Mouse (Mus musculus) embryo, embryonic 11 days (tissue): ENCODE measurements around the gene Togaram2.
"Not testable (repeated sequence)": the region's sequence is repeated elsewhere in the genome, so short reads cannot be mapped to it uniquely, and the experiment has no call there.

Experiments used
- DNase-seq: peaks from one replicate; pipeline ENCODE4 v3.0.0-alpha.2; 2015

Gene Togaram2

GRCm38 (mm10) chr17:71673092-71673491 is at the start of gene Togaram2:
TSS of gene Togaram2 (plus strand) at chr17:71673261.
- DNase-seq = no peak

GRCm38 (mm10) chr17:71631806-71632205 is 41.3 kb upstream of the Togaram2 start:
- DNase-seq = no peak

GRCm38 (mm10) chr17:71633350-71633749 is 39.7 kb upstream of the Togaram2 start:
- no peak for DNase-seq

GRCm38 (mm10) chr17:71636786-71637185 is 36.3 kb upstream of the Togaram2 start:
- DNase-seq = no peak

- DNase-seq = no peak
Measured at GRCm38 (mm10) chr17:71637750-71638265, 35.3 kb upstream of the Togaram2 start.

- not testable (repeated sequence) for DNase-seq
Measured at GRCm38 (mm10) chr17:71639056-71639455, 34.0 kb upstream of the Togaram2 start.

GRCm38 (mm10) chr17:71640421-71641085 is 32.5 kb upstream of the Togaram2 start:
- no peak for DNase-seq

GRCm38 (mm10) chr17:71642190-71642589 is 30.9 kb upstream of the Togaram2 start:
- DNase-seq = no peak

- no peak for DNase-seq
Measured at GRCm38 (mm10) chr17:71650011-71650410, 23.1 kb upstream of the Togaram2 start.

- DNase-seq = no peak
Measured at GRCm38 (mm10) chr17:71652495-71652894, 20.6 kb upstream of the Togaram2 start.

- DNase-seq = no peak
Measured at GRCm38 (mm10) chr17:71652934-71653333, 20.1 kb upstream of the Togaram2 start.

GRCm38 (mm10) chr17:71657521-71657920 is 15.5 kb upstream of the Togaram2 start:
- DNase-seq = no peak

- DNase-seq = no peak
Measured at GRCm38 (mm10) chr17:71658666-71659065, 14.4 kb upstream of the Togaram2 start.

- no peak for DNase-seq
Measured at GRCm38 (mm10) chr17:71660390-71660789, 12.7 kb upstream of the Togaram2 start.

GRCm38 (mm10) chr17:71662751-71663250 is 10.3 kb upstream of the Togaram2 start:
- DNase-seq = peak; percentile 85

- no peak for DNase-seq
Measured at GRCm38 (mm10) chr17:71663491-71663890, 9.6 kb upstream of the Togaram2 start.

- DNase-seq = no peak
Measured at GRCm38 (mm10) chr17:71664172-71664571, 8.9 kb upstream of the Togaram2 start.

- no peak for DNase-seq
Measured at GRCm38 (mm10) chr17:71665201-71665600, 7.9 kb upstream of the Togaram2 start.

- DNase-seq = no peak
Measured at GRCm38 (mm10) chr17:71669511-71669910, 3.5 kb upstream of the Togaram2 start.

- DNase-seq = peak; percentile 70
Measured at GRCm38 (mm10) chr17:71671840-71672546, 1.1 kb upstream of the Togaram2 start.

- DNase-seq = no peak
Measured at GRCm38 (mm10) chr17:71673936-71674335, 875 bp downstream of the Togaram2 start.

GRCm38 (mm10) chr17:71674886-71675285 is 1.8 kb downstream of the Togaram2 start:
- DNase-seq = no peak

- DNase-seq = no peak
Measured at GRCm38 (mm10) chr17:71681666-71682065, 8.6 kb downstream of the Togaram2 start.

- DNase-seq = no peak
Measured at GRCm38 (mm10) chr17:71682379-71682778, 9.3 kb downstream of the Togaram2 start.
